Mouse (Mus musculus): ENCODE results near the gene Prkar1b. TPM values are rescaled to one million over a fixed set of nuclear protein-coding genes. Genes with fewer than 3 reads are reported as not detected.

Prkar1b gene
- polyA plus RNA-seq, 1 experiment from 2014 or later, result 9.6 TPM

DNA sequence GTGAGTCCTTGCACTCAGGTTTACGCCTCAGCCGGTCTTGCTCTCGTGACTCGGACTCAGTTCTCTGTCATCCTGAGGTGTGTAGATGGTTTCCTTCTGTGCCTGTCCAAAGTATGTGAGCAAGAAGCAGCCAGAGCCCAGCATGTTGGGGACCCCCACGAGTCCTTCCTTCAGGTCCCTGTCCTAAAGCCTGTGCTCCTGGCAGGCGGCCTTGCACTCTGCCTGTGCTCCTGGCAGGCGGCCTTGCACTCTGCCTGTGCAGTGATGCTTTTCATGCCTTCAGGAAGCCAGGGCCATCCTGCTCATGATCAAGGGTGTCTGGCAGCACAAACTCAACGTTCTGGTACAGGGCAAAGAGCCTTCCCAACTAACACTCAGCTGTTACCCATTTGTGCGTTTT, 33.8 kb upstream of the Prkar1b start:
- H3K4me3 ChIP-seq (ENCODE audit: low read depth, low read length), result no peak overlapping the region
- peaks cover 10% of the 10 kb centered on the region for H3K36me3 ChIP-seq (ENCODE audit: control insufficient read depth, insufficient read depth, low read length)
- H3K4me1 ChIP-seq (replicated peaks; ENCODE audit: control insufficient read depth, insufficient read depth), result no peaks in the 10 kb centered on the region
- no peak overlapping the region for H3K27ac ChIP-seq (replicated peaks)
- TF ChIP-seq EP300 (optimal IDR thresholded peaks at IDR 0.05) (no peak), CTCF (IDR thresholded peaks at IDR 0.05; ENCODE audit: low read depth) (no peak)
- H3K4me2 ChIP-seq (replicated peaks; ENCODE audit: low read depth), result no peak overlapping the region
- H3K9me3 ChIP-seq (ENCODE audit: control insufficient read depth, low read length), result no peaks in the 10 kb centered on the region
- H3K9ac ChIP-seq (ENCODE audit: low read length), result no peak overlapping the region
- no peaks in the 10 kb centered on the region for H3K27me3 ChIP-seq (ENCODE audit: control insufficient read depth, insufficient read depth, low read length)
- ATAC-seq (ENCODE audit: low FRiP score, low TSS enrichment), result no peak
- DNase-seq (ENCODE audit: low spot score), result no peak
- 90% methylated on average over 9 of the region's 9 CpGs for WGBS

DNA sequence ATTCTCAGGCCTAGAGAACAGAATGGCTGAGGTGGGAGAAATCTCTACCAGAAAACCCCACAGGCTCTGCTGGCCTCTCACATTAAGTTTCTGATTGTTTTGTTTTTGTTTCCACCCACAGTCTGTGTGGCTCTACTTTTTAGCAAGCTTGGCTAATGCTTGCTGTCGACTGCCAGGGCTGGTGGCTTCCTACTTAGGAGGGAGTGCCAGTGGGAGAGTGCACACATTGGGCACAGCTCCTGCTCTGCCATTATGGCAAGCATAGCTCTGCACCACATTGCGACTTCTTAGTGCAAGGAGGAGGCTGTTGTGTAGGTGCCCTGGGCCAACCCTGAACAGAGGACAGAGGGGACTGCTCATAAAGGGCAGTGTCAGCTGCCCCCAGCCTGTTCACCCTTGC, 33.3 kb upstream of the Prkar1b start:
- no peaks in the 10 kb centered on the region for H3K4me1 ChIP-seq (replicated peaks; ENCODE audit: control insufficient read depth, insufficient read depth)
- no peak overlapping the region for H3K4me2 ChIP-seq (replicated peaks; ENCODE audit: low read depth)
- no peak for DNase-seq (ENCODE audit: low spot score)
- no peaks in the 10 kb centered on the region for H3K9me3 ChIP-seq (ENCODE audit: control insufficient read depth, low read length)
- H3K27ac ChIP-seq (replicated peaks), result no peak overlapping the region
- H3K27me3 ChIP-seq (ENCODE audit: control insufficient read depth, insufficient read depth, low read length), result no peaks in the 10 kb centered on the region
- 85% methylated on average over 2 of the region's 2 CpGs for WGBS
- peaks cover 10% of the 10 kb centered on the region for H3K36me3 ChIP-seq (ENCODE audit: control insufficient read depth, insufficient read depth, low read length)
- no peak for TF ChIP-seq EP300 (optimal IDR thresholded peaks at IDR 0.05)
- no peak for TF ChIP-seq CTCF (IDR thresholded peaks at IDR 0.05; ENCODE audit: low read depth)
- ATAC-seq (ENCODE audit: low FRiP score, low TSS enrichment), result no peak
- no peak overlapping the region for H3K9ac ChIP-seq (ENCODE audit: low read length)
- no peak overlapping the region for H3K4me3 ChIP-seq (ENCODE audit: low read depth, low read length)

GRCm38 (mm10) chr5:139178895-139179631, 29.3 kb upstream of the Prkar1b start:
- no peak overlapping the region for H3K4me2 ChIP-seq (replicated peaks; ENCODE audit: low read depth)
- DNase-seq (ENCODE audit: low spot score) (peak; percentile 85), ATAC-seq (ENCODE audit: low FRiP score, low TSS enrichment) (peak; percentile 84)
- H3K4me3 ChIP-seq (ENCODE audit: low read depth, low read length), result no peak overlapping the region
- TF ChIP-seq CTCF (IDR thresholded peaks at IDR 0.05; ENCODE audit: low read depth) (peak; percentile 96), EP300 (optimal IDR thresholded peaks at IDR 0.05) (no peak)
- H3K27me3 ChIP-seq (ENCODE audit: control insufficient read depth, insufficient read depth, low read length), result no peaks in the 10 kb centered on the region
- peaks cover 3% of the 10 kb centered on the region for H3K36me3 ChIP-seq (ENCODE audit: control insufficient read depth, insufficient read depth, low read length)
- H3K27ac ChIP-seq (replicated peaks), result no peak overlapping the region
- H3K9ac ChIP-seq (ENCODE audit: low read length), result no peak overlapping the region
- no peaks in the 10 kb centered on the region for H3K4me1 ChIP-seq (replicated peaks; ENCODE audit: control insufficient read depth, insufficient read depth)
- no peaks in the 10 kb centered on the region for H3K9me3 ChIP-seq (ENCODE audit: control insufficient read depth, low read length)
- WGBS, result 26% methylated on average over 11 of the region's 11 CpGs

GRCm38 (mm10) chr5:139174556-139175547, 25.1 kb upstream of the Prkar1b start:
- no peaks in the 10 kb centered on the region for H3K27me3 ChIP-seq (ENCODE audit: control insufficient read depth, insufficient read depth, low read length)
- ATAC-seq (ENCODE audit: low FRiP score, low TSS enrichment) (no peak), DNase-seq (ENCODE audit: low spot score) (peak; percentile 22)
- H3K36me3 ChIP-seq (ENCODE audit: control insufficient read depth, insufficient read depth, low read length), result no peaks in the 10 kb centered on the region; the same call in 1 of the 2 replicates
- no peak overlapping the region for H3K9ac ChIP-seq (ENCODE audit: low read length)
- TF ChIP-seq CTCF (IDR thresholded peaks at IDR 0.05; ENCODE audit: low read depth), result no peak
- no peak for TF ChIP-seq EP300 (optimal IDR thresholded peaks at IDR 0.05)
- H3K9me3 ChIP-seq (ENCODE audit: control insufficient read depth, low read length), result no peaks in the 10 kb centered on the region
- no peak overlapping the region for H3K4me3 ChIP-seq (ENCODE audit: low read depth, low read length)
- H3K4me1 ChIP-seq (replicated peaks; ENCODE audit: control insufficient read depth, insufficient read depth), result no peaks in the 10 kb centered on the region
- no peak overlapping the region for H3K27ac ChIP-seq (replicated peaks)
- no peak overlapping the region for H3K4me2 ChIP-seq (replicated peaks; ENCODE audit: low read depth)
- WGBS, result 49% methylated on average over 9 of the region's 10 CpGs

- H3K4me1 ChIP-seq (replicated peaks; ENCODE audit: control insufficient read depth, insufficient read depth), result no peaks in the 10 kb centered on the region
- 38% methylated on average over 10 of the region's 10 CpGs for WGBS
- H3K27me3 ChIP-seq (ENCODE audit: control insufficient read depth, insufficient read depth, low read length), result no peaks in the 10 kb centered on the region
- H3K27ac ChIP-seq (replicated peaks), result no peak overlapping the region
- H3K4me3 ChIP-seq (ENCODE audit: low read depth, low read length), result no peak overlapping the region
- H3K9me3 ChIP-seq (ENCODE audit: control insufficient read depth, low read length), result no peaks in the 10 kb centered on the region
- 0 out of 2 replicates have a peak overlapping the region, but pooled peaks have one; percentile 18 for H3K9ac ChIP-seq (ENCODE audit: low read length)
- H3K4me2 ChIP-seq (replicated peaks; ENCODE audit: low read depth), result no peak overlapping the region
- TF ChIP-seq CTCF (IDR thresholded peaks at IDR 0.05; ENCODE audit: low read depth), result no peak
- no peak for TF ChIP-seq EP300 (optimal IDR thresholded peaks at IDR 0.05)
- ATAC-seq (ENCODE audit: low FRiP score, low TSS enrichment), result no peak
- DNase-seq (ENCODE audit: low spot score), result no peak
- H3K36me3 ChIP-seq (ENCODE audit: control insufficient read depth, insufficient read depth, low read length), result no peaks in the 10 kb centered on the region; the same call in 1 of the 2 replicates
Measured at GRCm38 (mm10) chr5:139174141-139174540, 24.3 kb upstream of the Prkar1b start.

All from stomach, postnatal 0 days (tissue).